Mouse (Mus musculus): ENCODE data around the gene D730048I06Rik. TPM values are rescaled to one million over a fixed set of nuclear protein-coding genes. Genes with fewer than 3 reads are reported as not detected.

Gene D730048I06Rik
- 1.7 TPM for polyA plus RNA-seq (2014; fragmentation: Illumina TruSeq; extraction: RNeasy Lipid Tissue Mini Kit (QIAGEN cat#74804); ENCODE audit: low read depth, low replicate concordance)

DNA sequence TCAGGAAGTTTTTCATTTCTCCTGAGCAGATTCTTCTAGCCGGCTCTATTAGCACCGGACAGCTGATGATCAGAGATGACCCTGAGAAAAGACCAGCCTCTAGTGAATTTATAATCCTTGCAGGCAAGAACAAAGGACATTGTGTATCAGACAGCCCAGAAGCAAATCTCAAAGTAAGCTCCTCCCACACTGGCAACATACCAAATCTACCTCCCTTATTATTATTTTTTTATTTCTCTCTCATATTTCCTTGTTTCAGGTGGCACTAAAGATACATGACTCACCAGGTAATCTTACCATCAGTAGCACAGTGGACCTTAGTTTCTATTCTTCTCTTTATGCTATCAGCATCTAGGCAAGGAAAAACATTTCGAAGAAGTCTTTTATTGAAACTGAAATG, at the start of gene D730048I06Rik, which contains the start of gene Gm27235:
D730048I06Rik (minus strand) TSS at position 112 of the 400 bp plus-strand sequence.
Gm27235 (minus strand) TSS at position 101 of the 400 bp plus-strand sequence.

DNA sequence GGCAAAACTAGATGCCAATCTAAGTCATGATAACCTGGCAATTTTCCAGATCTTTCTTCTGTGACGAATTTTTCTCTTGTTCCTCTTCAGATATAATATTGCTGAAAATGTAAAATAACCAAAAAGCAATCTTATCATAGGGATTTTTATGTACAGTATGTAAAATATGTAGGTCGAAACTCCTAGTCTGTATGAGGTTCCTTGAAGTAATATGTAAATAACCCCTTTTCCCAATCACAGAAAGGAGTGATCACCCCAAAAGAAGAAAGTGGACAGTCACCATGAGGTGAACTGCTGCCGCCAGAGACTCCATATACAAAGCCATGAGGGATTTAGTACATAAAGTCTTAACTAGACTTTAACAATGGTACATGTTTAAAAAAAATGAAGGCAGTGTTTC, 11.9 kb downstream of the D730048I06Rik start, which contains the start of gene Gm17727:
Gm17727 (minus strand) TSS at position 101 of the 400 bp plus-strand sequence.

GRCm38 (mm10) chr9:35740749-35741148, 49.2 kb downstream of the D730048I06Rik start, which contains the start of gene Gm17677:
TSS of gene Gm17677 (plus strand) at chr9:35741049.

Other genes with a start within 250 kb of the D730048I06Rik start
- gene Ddx25, start 231.6 kb downstream of the D730048I06Rik start, polyA plus RNA-seq (2014; fragmentation: Illumina TruSeq; extraction: RNeasy Lipid Tissue Mini Kit (QIAGEN cat#74804); ENCODE audit: low read depth, low replicate concordance): 147 TPM
- 18.3 TPM for gene Pus3, start 231.5 kb downstream of the D730048I06Rik start, polyA plus RNA-seq (2014; fragmentation: Illumina TruSeq; extraction: RNeasy Lipid Tissue Mini Kit (QIAGEN cat#74804); ENCODE audit: low read depth, low replicate concordance)
- 5.9 TPM for gene Pate2, start 219.8 kb downstream of the D730048I06Rik start, polyA plus RNA-seq (2014; fragmentation: Illumina TruSeq; extraction: RNeasy Lipid Tissue Mini Kit (QIAGEN cat#74804); ENCODE audit: low read depth, low replicate concordance)
- 221 TPM for gene Hyls1, start 219.7 kb downstream of the D730048I06Rik start, polyA plus RNA-seq (2014; fragmentation: Illumina TruSeq; extraction: RNeasy Lipid Tissue Mini Kit (QIAGEN cat#74804); ENCODE audit: low read depth, low replicate concordance)
- not detected for gene Pate4, start 178.2 kb downstream of the D730048I06Rik start, polyA plus RNA-seq (2014; fragmentation: Illumina TruSeq; extraction: RNeasy Lipid Tissue Mini Kit (QIAGEN cat#74804); ENCODE audit: low read depth, low replicate concordance)
- 0.52 TPM for gene Pate3, start 141.9 kb downstream of the D730048I06Rik start, polyA plus RNA-seq (2014; fragmentation: Illumina TruSeq; extraction: RNeasy Lipid Tissue Mini Kit (QIAGEN cat#74804); ENCODE audit: low read depth, low replicate concordance)
- 0.63 TPM for gene Pate1, start 102.7 kb downstream of the D730048I06Rik start, polyA plus RNA-seq (2014; fragmentation: Illumina TruSeq; extraction: RNeasy Lipid Tissue Mini Kit (QIAGEN cat#74804); ENCODE audit: low read depth, low replicate concordance)
- gene Gm17677, start 49.1 kb downstream of the D730048I06Rik start, polyA plus RNA-seq (2014; fragmentation: Illumina TruSeq; extraction: RNeasy Lipid Tissue Mini Kit (QIAGEN cat#74804); ENCODE audit: low read depth, low replicate concordance): not detected
- gene Gm17727, start 12.0 kb downstream of the D730048I06Rik start, polyA plus RNA-seq (2014; fragmentation: Illumina TruSeq; extraction: RNeasy Lipid Tissue Mini Kit (QIAGEN cat#74804); ENCODE audit: low read depth, low replicate concordance): not detected
- 3.0 TPM for gene Gm27235, start within 50 bp of the D730048I06Rik start, polyA plus RNA-seq (2014; fragmentation: Illumina TruSeq; extraction: RNeasy Lipid Tissue Mini Kit (QIAGEN cat#74804); ENCODE audit: low read depth, low replicate concordance)
- not detected for gene 9230110F15Rik, start 54.0 kb upstream of the D730048I06Rik start, polyA plus RNA-seq (2014; fragmentation: Illumina TruSeq; extraction: RNeasy Lipid Tissue Mini Kit (QIAGEN cat#74804); ENCODE audit: low read depth, low replicate concordance)
- 1.2 TPM for gene 9230113P08Rik, start 118.3 kb upstream of the D730048I06Rik start, polyA plus RNA-seq (2014; fragmentation: Illumina TruSeq; extraction: RNeasy Lipid Tissue Mini Kit (QIAGEN cat#74804); ENCODE audit: low read depth, low replicate concordance)

Data from testis, adult 10 weeks (tissue).